Mouse (Mus musculus) liver (tissue): ENCODE measurements around the gene Serpina3c.
"Not testable (repeated sequence)": the region's sequence is repeated elsewhere in the genome, so short reads cannot be mapped to it uniquely, and the experiment has no call there.

Experiments used
- DNase-seq: peaks from one replicate; pipeline ENCODE4 v3.0.0-alpha.2; 2020; ENCODE audit warnings: mixed read lengths

The Serpina3c gene

GRCm38 (mm10) chr12:104153656-104154055, at the start of gene Serpina3c:
Serpina3c (minus strand) TSS chr12:104153870.
- no peak for DNase-seq

GRCm38 (mm10) chr12:104190852-104191251, 37.2 kb upstream of the Serpina3c start:
- no peak for DNase-seq

GRCm38 (mm10) chr12:104189246-104189645, 35.6 kb upstream of the Serpina3c start:
- no peak for DNase-seq

DNA sequence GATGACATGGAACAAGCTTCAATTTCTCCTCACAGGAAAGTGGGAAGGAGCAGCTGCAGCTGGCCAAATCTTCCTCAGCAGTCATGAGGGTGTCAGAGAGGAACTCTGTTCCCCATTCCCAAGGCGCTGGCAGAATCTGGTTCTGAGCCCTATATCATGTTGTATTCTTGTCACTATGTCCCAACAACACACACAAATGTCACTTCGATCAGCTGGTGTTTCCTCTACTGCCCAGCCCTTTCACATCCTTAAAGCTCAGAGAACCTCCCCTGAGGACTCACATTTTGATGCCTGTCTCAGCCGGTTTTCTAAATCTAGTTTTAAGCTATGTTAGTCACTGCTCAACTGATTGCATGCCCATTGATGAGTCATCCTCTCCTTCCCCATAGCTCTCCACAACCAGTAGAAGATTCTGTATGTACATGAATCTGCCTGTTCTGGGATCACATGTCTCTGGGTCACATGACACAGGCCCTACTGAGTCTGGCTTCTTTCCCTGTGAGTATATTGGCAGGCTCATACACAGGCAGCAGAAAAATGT, 32.4 kb upstream of the Serpina3c start:
- no peak for DNase-seq

GRCm38 (mm10) chr12:104185046-104185445, 31.4 kb upstream of the Serpina3c start:
- no peak for DNase-seq

GRCm38 (mm10) chr12:104178987-104179386, 25.3 kb upstream of the Serpina3c start:
- no peak for DNase-seq

GRCm38 (mm10) chr12:104178577-104178976, 24.9 kb upstream of the Serpina3c start:
- no peak for DNase-seq

DNA sequence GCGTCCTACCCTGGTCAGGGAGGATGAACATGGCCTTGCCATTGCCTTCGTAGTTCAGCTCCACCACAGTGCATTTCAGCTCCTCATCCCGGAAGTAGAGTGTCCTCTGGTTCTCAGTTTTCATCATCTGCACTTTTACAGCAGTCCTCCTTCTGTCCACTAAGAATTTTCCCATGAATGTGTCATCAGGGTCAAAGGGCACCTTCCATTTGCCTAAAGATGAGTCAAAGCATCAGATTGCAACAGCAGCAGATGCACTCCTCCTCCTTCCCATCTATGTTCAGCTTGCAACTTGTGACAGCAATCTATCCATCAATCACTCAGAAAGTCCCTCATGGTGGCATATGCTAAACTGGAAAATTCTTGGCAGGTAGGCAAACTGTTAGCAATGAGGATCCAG, 22.0 kb upstream of the Serpina3c start:
- no peak for DNase-seq

- DNase-seq: no peak
These were observed 21.1 kb upstream of the Serpina3c start for GRCm38 (mm10) chr12:104174747-104175146.

- no peak for DNase-seq
These were observed 527 bp downstream of the Serpina3c start for GRCm38 (mm10) chr12:104153041-104153645.

GRCm38 (mm10) chr12:104151989-104152388, 1.7 kb downstream of the Serpina3c start:
- DNase-seq: no peak

DNA sequence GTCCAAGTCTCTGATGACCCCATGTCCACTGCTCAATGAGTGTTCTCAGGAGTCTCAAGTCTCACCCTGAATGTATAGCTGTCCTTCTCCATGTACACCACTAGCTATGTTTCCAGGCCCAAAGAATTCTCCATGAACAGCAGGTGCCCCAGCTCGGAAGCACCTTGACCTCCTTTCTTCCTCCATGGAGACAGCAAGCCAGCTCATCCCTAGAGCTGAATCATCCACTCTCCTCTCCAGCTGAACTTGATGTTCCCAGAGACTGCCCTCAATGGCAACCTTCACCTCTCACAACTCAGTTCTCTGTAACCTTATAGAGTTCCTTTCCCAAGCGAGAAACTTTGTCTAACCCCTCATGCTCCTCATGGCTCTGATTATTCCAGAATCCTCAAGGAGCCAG, 8.1 kb downstream of the Serpina3c start:
- DNase-seq: no peak

GRCm38 (mm10) chr12:104143286-104143685, 10.4 kb downstream of the Serpina3c start:
- no peak for DNase-seq

DNA sequence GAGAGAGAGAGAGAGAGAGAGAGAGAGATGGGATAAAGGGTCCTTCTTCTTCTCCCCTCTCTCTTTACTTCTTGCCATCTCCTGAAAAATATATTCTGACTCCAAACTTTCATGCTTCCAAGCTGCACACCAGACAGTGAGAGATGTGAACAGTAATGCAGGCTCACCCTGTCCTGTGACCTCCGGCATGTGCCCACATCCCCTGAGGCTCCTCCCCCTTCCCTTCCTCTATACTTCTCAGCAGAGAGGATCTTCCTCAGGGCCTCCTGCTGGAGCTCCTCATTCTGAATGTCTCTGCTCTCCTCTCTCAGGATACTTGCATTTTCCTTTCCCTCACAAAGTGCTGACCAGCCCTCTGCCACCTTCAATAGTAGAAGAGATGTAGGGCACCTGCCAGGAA, 11.2 kb downstream of the Serpina3c start:
- DNase-seq: no peak

GRCm38 (mm10) chr12:104141506-104141905, 12.2 kb downstream of the Serpina3c start:
- no peak for DNase-seq

DNA sequence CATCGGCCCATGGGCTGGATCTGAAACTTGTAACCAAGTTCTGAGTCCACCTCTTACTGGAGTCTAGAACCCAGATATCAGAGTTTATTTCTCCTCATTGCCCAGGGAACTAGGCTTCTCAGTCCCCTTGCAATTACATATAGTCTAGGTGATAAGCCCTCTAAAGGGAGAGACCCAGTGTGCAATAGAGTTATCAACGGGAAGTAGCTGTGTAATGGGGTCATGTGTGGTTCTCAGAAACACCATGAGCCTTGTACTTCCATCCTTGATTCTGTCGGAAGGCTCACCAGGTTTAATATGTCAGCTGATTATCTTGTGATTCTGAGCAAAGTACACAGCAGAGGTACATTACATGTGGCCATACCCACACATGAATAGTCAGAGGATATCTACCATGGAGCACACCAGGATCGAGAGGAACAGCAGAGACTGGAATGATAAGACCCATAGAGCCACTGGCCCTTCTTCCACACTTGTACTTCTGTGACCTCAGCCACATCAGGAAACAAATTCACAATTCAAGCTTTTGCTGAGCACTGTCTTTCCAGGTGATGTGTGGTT, 13.0 kb downstream of the Serpina3c start:
- no peak for DNase-seq

- DNase-seq: no peak
These were observed 15.5 kb downstream of the Serpina3c start for GRCm38 (mm10) chr12:104138216-104138615.

- DNase-seq: no peak
These were observed 22.6 kb downstream of the Serpina3c start for GRCm38 (mm10) chr12:104131041-104131440.

- no peak for DNase-seq
These were observed 26.0 kb downstream of the Serpina3c start, which contains the start of gene Serpina3b for GRCm38 (mm10) chr12:104127696-104128095. Serpina3b (plus strand) TSS chr12:104127996.

- DNase-seq: no peak
These were observed 28.6 kb downstream of the Serpina3c start for GRCm38 (mm10) chr12:104125021-104125560.

- no peak for DNase-seq
These were observed 29.7 kb downstream of the Serpina3c start for GRCm38 (mm10) chr12:104123996-104124395.

DNA sequence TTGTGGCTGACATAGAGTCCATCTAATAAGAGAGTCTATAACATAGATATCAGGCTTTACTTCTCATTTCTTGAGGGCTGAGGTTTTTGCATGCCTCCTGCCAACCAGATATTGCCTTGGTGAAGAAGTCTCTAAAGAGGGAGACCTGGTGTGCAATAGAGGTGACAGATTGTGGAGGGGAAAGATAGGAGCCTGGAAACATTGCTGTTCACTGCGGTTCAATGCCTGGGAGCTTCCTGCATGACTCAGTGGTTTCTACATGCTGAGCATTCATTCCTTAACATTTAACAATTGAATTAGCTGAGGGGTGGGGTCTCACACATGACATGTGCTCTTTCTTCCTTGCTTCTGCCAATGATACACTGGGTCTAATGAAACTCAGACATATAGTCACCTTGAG, 30.6 kb downstream of the Serpina3c start:
- no peak for DNase-seq

DNA sequence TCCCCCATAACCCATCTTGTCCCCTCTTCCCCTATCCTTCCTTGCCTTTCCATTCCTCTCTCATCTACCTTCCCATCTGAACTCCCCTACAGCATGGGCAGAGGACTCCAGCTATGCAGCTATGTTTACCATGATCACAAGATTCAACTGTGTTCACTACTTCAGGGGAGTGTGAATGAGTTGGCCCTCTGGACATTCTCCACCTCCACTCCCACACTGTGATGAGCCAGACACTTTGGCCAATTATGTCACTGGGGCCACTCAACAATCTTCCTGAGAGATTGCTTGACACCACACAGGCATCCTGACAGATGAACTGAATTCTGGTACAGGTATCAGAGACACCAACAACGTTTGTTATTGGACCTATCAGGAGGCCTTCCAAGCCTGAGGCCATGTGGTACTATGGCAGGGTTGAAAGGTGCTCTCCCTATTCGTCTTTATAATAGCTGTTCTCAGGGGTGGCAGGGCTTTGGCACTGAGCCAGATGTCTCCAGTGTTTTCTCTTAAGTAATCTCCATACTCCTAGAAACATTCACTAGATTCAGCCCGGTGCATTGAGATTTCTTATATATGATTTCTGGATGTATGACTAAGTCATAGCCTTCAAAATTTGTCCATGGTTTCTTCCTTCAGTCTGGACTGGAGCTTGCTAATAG, 38.6 kb downstream of the Serpina3c start:
- DNase-seq: no peak

GRCm38 (mm10) chr12:104112333-104112732, 41.3 kb downstream of the Serpina3c start, which contains the start of gene Serpina3a:
Serpina3a (plus strand) TSS chr12:104112724.
- DNase-seq: not testable (repeated sequence)
